Mouse (Mus musculus) ovary, adult 10 weeks (tissue): ENCODE measurements around the gene Golm1. TPM values are rescaled to one million over a fixed set of nuclear protein-coding genes. Genes with fewer than 3 reads are reported as not detected.

Source experiments
- polyA plus RNA-seq: library from polyadenylated mRNA; stranded (reverse); fragments of 350-450 nt; fragmentation: Illumina TruSeq; extraction: RNeasy Lipid Tissue Mini Kit (QIAGEN cat#74804); gene quantifications from one replicate; pipeline ENCODE4 v1.2.3, GENCODE M21; 2014

The Golm1 gene
- polyA plus RNA-seq, result 15.3 TPM

DNA sequence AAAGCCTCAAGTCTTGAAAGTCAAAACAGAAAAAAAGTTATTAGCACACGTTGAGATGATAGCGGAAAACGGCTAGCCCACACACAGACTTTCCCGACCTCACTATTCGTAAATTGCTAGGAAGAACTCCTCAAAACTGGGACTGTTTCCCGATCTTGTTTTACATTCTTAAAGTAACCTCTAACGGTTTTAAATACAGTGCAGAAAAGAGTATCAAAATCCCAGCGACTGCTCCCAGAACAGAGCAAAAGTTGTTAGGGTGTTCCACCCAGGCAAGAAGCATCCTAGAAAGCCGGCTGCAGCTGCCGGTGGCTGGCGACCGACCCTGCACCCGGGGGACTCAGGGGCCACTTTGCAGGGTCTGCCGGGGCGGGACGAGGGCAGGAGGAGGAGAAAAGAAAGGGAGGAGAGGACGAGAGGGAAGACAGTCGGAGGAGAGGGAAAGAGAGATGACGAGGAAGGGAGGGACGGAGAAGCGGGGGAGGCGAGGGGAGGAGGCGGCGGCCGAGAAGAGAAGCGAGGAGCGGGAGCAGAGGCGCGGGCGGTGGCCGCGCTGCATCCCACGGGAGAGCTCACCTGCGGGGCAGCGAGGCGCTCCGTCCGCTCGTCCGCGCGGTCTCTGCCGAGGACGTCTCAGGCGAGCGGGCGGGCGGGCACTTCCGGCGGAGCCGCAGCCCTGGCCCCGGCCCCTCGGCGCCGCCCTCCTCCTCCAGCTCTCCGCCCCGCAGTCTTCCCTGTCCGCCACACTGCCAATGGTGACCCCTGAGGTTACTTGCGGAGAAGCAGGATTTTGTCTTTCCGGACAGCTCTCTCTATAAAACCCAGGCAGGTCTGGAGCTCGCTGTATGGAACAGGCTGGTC, at the start of gene Golm1:
Gene Golm1, minus strand, starts transcription at position 661 of the 861 bp plus-strand sequence.

DNA sequence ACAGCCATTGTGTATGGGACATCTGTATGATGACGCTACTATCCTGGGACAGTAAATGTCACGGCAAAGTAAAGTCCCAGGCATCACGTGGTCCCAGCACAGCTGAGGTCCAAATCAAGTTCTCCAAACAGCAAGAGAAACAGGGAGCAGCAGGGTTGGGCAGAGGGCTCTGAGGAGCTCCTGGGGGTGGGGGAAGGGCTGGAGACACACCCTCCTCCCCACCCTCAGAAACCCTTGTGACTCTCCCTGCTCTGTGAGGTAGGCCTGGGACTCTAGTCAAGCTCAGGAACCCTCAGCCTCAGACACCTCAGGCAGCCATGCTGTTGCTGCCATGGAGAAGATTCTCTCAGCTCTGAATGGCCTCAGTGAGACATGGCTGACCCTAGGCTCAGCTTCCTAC, 36.4 kb upstream of the Golm1 start, which contains the start of gene Spata31d1b:
Gene Spata31d1b, plus strand, starts transcription at position 301 of the 400 bp plus-strand sequence.

DNA sequence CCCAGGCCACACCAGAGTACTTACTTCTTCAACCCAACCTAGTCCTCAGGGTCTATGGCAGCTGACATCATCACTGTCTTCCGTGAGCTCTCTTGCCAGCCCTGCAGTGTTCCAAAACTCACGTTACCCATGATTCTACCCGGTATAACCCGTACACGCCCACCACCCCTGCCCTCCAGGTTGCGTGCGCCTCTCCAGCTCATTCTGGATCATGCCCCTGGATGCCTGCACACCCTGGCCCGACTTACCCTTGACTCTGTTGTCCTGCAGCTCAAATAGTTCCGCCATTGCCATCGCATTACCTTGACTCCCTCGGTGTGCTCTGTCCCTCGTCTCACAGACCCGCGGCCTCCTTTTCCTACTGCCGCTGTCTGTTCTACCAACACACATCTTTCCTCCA, 34.6 kb upstream of the Golm1 start, which contains the start of gene Spata31d1a:
Gene Spata31d1a, minus strand, starts transcription at position 101 of the 400 bp plus-strand sequence.

DNA sequence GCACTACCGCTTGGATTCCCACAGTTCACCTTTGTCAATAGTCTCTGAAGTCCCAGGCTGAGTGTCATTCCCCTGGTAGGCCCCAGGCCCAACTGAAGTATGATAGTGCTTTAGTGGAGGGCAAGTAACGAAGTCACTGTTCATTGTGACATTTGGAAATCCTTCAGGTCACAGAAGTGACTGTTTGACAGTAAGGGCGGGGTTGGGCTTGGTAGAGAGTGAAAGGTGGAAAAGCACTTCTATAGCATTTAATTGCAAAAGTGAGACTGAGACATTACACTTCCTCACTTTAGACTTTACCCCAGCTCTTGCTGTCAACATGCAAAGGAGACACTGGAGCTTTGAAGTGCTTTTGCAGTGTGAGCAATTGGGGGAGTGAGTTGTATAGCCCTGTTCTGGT, 18.4 kb upstream of the Golm1 start, which contains the start of gene 4921517D22Rik:
Gene 4921517D22Rik, minus strand, starts transcription at position 101 of the 400 bp plus-strand sequence.

DNA sequence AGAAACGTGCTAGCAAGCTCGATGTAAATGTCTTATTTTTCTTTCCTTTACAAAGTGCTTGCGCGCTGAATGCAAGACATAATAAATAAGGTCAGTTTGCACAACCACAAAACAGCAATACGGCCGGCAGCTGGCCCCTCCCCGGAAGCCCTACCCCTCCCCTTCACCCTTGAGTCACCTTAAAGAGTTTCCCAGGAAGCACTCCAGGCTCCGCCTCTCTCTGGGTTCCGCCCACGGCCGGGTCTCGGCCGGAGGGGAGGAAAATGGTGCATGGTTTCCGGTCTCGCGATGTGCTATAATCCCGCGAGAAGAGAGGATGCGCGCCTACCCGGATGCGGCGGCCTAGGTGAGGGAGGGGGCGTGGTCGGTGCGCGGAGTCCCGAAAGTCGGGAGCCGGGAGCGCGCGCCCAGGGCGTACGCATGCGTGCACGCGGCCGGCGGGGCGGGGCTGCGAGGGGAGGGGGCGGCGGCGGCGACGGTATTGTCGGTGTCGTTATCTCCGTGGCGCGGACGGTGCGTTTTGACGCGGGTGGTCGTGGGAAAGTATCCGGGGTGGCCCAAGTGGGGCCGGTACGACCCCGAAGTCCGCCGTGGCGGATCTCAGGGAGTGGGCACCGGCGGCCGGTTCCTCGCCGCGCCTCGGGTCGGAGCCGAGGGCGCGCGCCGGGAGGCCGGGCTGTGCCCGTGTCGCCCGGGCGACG, 90.5 kb downstream of the Golm1 start, which contains the start of the genes Agtpbp1 and Naa35:
Gene Agtpbp1, minus strand, starts transcription at position 281 of the 701 bp plus-strand sequence.
Gene Naa35, plus strand, starts transcription at position 313 of the 701 bp plus-strand sequence.

Other genes starting within 250 kb of the Golm1 start
- 42.8 TPM for gene Agtpbp1, start 90.6 kb downstream of the Golm1 start, polyA plus RNA-seq
- gene Naa35, start 90.6 kb downstream of the Golm1 start, polyA plus RNA-seq, result 274 TPM
- not detected for gene 4921517D22Rik, start 18.3 kb upstream of the Golm1 start, polyA plus RNA-seq
- not detected for gene Spata31d1a, start 34.5 kb upstream of the Golm1 start, polyA plus RNA-seq
- gene Spata31d1b, start 36.5 kb upstream of the Golm1 start, polyA plus RNA-seq, result not detected
- gene Spata31d1d, start 55.9 kb upstream of the Golm1 start, polyA plus RNA-seq, result not detected
- not detected for gene 1700014D04Rik, start 70.9 kb upstream of the Golm1 start, polyA plus RNA-seq
- 95.0 TPM for gene Isca1, start 94.0 kb upstream of the Golm1 start, polyA plus RNA-seq
- gene Gm49354, start 106.4 kb upstream of the Golm1 start, polyA plus RNA-seq, result not detected
- 169 TPM for gene Tut7, start 147.3 kb upstream of the Golm1 start, polyA plus RNA-seq